Mouse (Mus musculus) heart, postnatal 10 days (tissue): Measurements from ENCODE around the gene Gcc2. TPM values are rescaled to one million over a fixed set of nuclear protein-coding genes. Genes with fewer than 3 reads are reported as not detected.
"Not testable (repeated sequence)": the region's sequence is repeated elsewhere in the genome, so short reads cannot be mapped to it uniquely, and the experiment has no call there.

Experiments used
- DNase-seq, 2 experiments: peaks; one replicate each; pipeline ENCODE4 v3.0.0; 2021
- intact Hi-C: fragments of 180-260 bp; cut with DNase I; formaldehyde crosslinking; loops from one replicate; pipeline ENCODE4 v1.15.1; 2025
- total RNA-seq, 2 experiments: library from RNA; stranded (reverse); gene quantifications; 2 replicates each; pipeline ENCODE4 v1.2.3; 2021

Gcc2 gene
- 10 to 100 TPM; 22.8 to 30.6 TPM for total RNA-seq

DNA sequence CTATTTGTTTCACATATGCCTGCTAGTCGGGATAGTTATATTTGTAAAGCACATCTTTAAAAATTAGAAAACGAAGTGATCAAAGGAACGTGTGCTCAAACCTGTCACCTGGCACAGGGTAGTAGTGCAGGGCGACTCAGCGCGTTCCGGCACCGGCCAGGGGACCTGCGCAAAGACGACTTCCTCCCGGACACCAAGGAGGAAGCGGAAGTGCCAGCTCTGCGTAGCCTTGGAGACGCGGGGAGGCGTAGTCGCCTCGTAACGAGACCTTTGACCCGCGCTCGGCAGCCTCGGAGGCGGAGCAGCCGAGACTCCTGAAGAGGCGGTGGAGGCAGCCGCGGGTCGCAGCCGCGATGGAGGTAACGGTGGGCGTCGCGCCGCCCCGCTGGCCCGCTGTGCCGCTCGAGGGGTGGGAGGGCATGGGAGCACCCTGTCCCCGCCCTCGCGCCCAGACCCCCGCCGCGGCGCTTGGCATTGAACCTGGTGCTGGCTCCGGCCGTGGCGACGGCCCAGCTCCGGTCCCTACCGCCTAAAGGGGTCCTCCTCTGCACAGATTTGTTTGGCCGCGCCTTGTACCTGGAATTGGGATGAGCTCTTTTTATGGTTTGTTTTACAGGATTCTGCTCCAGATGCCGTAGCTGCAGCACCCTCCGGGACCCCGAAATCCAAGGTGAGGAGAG is at the start of gene Gcc2:
Gcc2 (plus strand) TSS at position 285 of the 680 bp plus-strand sequence.
- intact Hi-C loops, result no loop called here
- peak; percentile 94 to 95 for DNase-seq

DNA sequence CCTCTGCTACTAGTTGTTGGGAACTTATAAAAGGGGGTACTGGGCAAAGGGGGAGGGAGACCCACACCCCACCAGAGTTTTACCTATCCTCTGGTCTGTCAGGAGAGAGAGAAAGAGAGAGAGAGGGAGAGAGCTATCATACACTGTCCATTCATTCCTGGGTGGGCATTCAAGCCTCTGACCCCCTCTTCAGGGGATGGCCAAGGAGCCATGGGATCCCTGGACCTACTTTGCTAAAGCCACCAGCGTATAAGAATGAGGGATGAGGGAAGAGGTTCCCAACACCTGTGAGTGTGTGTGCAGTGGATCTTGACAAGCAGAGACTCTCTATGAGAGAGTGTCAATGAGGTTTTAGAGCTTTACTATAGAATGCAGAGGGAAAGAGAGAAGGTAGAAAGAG is 49.3 kb upstream of the Gcc2 start:
- DNase-seq, result no peak
- intact Hi-C loops, result no loop called here

DNA sequence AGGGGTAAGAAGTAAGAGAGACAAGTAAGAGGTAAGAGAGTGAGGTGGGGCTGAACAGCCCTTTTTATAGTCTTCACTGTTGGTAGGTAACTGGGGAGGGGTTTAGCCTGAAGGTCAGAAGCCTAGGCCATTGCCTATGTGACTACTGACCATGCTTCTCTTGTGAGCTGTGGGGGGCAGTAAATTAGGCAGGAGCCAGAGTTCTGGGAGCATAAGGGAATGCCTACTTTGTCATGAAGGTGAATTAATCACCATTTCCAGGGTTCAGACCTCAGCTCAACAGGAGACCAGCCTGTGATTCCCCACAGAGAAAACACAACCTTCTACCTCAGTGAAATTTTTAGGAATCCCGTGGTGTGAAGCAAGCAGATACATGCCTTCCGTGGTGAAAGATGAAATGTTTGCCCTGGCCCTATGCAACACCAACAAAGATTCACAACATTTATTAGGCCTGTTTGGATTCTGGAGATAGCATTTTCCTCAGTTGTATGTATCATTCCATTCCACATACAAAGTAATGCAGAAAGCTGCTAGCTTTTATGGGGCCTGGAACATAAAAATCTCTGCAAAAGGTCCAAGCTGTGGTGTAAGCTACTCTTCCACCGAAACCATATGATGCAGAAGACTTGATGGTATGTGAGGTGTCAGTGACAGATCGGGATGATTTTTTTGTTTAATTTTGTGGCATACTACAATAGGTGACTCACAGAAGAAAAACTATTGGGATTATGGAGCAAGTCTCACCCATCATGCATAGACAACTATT is 48.5 kb upstream of the Gcc2 start:
- intact Hi-C loops, result no loop called here

DNA sequence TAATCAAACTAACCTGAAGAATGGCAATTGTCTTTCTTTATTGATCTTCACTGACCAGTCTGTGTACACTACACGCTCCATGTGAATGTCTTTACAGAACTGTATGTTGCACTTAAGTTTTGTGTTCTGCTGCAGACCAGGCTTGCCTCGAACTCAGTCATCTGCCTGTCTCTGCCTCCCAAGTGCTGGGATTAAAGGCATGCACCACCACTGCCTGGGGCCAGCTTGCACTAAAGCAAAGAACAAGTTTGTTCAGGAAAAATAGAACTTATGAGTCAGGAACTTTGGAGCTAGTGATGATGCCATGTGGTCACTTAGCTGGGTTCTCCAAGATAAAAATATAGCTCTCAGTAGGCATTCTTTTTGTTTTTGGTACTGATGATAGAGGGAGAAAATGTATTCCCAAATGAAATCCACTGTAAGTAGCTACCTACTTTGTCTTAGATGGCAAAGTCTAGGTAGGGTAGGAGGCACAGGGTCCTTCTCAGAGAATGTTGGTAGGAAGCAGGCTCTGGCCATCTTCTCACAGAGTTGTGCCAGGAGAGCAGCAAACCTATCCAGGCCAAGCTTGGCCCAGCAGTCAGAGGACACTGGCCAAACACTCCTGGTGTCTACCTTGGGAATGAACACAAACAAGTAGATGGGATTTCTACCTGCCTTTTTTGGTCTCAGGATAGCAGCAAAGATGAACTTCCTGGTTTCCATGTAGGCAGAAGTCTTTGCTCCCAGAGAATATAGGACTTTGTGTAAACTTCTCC is 45.4 kb upstream of the Gcc2 start:
- DNase-seq, result no peak
- intact Hi-C loops, result no loop called here

More for the DNA sequence above, 48.5 kb upstream of the Gcc2 start:
- no peak for DNase-seq

DNA sequence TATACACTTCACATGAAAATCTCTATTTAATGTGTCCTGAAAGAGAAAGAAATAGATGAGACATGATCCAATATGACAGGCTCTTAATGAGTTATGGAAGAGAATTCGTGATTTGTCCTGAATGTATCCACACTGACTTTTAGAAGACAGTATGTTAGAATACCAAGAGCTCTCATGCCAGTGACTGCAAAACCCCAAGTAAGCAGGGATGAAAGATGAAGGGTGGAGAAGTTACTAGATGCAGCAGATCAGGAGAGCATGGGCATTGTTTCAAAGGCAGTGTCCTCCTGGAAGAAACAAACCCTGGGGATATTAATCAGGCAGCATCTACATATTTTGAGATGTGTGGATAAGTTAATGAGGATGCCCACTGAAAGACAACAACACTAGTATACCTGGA is 44.8 kb upstream of the Gcc2 start:
- no peak for DNase-seq
- intact Hi-C loops, result no loop called here

DNA sequence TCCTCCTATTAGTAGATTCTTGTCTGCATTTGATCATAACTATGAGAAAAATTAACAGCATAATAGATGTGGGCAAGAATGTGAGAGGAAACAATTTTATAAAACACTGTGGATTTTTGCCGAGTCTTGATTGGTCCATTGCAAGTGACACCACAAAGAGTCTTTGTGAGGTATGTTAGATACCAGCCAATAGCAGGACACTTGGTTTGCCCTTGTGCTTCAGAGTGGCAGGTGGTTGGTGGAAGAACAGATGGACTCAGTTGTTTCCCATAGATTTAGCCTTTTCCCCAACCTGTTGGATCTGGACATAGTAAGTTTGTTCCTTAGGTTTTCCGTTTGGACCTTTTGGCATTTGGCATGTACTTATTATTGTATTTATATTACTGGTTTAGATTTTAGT is 44.1 kb upstream of the Gcc2 start:
- intact Hi-C loops, result no loop called here
- no peak for DNase-seq

DNA sequence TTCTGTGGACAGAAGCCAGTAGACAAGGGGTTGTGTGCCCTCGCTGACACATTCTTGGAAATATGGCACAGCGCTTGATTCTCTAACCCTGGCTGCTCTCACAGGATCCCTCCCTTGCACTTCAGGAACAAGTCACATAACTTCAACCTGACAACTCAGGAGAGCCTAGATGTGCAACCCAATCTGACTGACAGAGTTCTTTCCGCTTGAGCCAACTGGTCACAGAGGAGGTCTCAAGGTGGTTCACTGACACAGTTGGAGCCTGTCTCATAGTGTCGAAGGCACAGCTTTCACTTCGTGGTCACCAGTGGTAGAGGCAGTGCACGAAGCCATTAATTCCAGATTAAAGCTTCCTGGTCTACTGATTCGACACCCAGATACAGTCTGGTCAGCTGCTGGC is 43.1 kb upstream of the Gcc2 start:
- intact Hi-C loops, result no loop called here
- DNase-seq, result no peak

DNA sequence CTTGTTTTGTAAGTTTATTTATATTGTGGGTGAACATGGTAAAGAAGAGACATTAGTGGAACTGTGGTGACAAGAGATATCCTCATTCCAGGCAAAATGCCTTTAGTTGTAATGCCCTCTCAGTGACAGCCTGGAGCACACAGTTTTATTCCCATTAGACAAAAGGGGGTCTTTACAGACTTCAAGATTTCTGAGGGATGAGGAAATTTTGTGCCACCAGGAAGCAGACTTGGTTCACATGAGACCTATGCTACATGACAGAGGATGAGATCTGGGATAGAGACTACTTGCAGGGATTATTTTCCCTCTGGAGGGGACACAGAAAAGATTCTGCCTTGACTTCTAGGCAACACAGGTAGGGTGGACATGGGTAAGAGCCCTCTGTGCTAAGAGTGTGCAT is 40.8 kb upstream of the Gcc2 start:
- DNase-seq, result no peak
- intact Hi-C loops, result no loop called here

DNA sequence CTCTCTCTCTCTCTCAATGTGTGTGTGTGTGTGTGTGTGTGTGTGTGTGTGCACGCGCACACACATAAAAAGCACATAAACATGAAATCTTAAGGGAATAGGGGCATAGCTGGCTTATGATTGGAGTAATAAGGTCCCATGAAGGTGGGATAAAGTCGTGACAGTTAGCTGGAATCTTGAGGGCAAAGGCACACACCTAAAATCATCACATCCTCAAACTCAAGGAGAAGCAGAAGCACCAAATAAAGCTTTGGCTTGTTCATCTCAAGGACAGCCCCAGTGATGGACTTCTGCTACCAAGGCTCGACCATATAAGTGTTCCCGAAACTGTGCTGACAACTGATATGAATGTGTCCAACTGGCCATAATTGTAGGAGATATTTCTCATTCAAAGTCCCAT is 40.4 kb upstream of the Gcc2 start:
- intact Hi-C loops, result no loop called here
- no peak for DNase-seq

DNA sequence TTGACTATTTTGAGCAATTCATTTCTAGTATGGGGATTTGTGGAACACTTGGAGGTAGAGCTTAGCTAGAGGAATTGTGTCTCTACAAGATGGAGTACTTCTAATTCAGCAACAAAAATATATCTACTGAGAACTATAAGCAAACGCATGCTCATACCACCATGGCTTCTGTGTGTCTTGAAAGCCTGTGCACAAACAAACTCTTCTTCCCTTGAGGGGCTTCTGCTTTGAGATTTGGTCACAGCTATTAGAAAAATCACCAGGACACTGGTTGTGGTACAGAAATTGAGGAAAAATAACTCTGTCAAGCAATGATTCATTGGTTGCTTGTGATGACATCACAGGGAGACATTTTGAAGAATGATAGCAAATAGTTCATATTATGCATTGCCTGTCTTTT is 39.9 kb upstream of the Gcc2 start:
- no peak for DNase-seq
- intact Hi-C loops, result no loop called here

DNA sequence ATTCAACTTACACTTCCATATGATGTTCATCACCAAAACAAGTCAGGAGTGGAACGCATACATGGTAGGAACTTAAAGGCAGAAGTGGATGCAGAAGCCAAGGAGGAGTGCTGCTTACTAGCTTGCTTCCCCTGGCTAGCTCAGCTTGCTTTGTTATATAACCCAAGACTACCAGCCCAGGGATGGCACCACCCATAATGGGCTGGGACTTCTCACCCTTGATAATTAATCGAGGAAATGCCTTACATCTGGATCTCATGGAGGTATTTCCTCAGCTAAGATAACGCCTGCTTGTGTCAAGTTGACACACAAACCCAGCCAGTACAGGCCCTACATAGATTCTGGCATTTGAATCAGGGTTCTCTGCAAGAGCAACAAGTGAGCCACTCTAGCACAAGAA is 37.9 kb upstream of the Gcc2 start:
- intact Hi-C loops, result loop anchor here (2.0 kb wide), 1 partner anchor 777 kb away; no protein-coding TSS in a partner anchor
- DNase-seq, result no peak

DNA sequence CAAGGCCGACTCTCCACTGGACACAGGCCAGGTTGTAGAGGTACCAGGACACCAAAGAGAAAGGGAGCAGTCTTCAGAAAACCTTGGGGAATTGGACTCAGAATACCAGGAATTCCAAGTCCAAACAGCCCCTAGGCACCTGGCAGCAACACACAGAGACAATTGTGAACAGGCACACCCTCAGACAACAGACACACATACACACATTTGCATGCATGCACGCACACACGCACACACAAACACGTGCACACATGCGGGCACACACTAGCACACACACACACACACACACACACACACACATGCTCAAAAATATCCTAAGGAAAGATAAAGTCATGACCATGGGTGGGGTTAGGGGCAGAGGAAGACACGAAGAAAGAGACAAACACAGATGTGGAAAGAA is 34.6 kb upstream of the Gcc2 start:
- intact Hi-C loops, result no loop called here
- DNase-seq, result no peak

DNA sequence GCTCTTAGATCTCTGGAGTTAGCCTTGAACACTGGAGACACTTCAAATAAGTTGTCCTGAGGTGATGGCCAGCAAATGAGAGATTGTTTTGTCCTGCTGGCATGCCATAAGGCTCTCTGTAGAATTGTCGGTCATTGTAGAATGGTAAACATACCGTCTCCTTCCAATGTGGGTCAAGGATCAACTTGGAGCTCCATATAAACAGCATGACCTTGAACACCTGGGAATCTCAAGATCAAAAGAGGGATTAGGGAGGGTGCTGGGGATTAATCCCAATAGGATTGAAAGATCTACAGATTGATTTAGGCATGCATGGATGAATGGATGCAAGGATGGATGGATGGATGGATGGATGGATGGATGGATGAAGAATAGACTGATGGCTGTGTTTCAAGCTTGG is 33.7 kb upstream of the Gcc2 start:
- intact Hi-C loops, result not testable (repeated sequence)
- DNase-seq, result peak; percentile 49 to 50

DNA sequence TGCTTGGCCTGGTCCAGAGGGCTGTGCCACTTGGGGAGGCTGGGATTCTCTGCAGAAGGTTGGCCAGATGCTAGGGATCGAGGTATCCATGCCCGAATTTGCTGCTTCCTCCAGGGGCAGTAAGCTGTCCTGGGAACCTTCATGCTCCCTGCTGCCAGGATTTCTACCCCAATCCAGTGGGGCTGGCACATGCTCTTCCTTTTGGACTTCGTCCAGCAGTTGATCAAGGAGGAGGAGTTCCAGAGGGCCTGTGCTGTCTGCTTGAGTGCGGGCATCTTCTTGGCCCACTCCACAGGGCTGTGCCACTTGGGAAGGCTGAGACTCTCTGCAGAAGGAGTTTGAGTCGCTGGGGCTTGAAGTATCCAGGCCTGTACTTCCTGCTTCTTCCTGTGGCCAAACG is 32.1 kb upstream of the Gcc2 start:
- DNase-seq, intact Hi-C loops: not testable (repeated sequence)

DNA sequence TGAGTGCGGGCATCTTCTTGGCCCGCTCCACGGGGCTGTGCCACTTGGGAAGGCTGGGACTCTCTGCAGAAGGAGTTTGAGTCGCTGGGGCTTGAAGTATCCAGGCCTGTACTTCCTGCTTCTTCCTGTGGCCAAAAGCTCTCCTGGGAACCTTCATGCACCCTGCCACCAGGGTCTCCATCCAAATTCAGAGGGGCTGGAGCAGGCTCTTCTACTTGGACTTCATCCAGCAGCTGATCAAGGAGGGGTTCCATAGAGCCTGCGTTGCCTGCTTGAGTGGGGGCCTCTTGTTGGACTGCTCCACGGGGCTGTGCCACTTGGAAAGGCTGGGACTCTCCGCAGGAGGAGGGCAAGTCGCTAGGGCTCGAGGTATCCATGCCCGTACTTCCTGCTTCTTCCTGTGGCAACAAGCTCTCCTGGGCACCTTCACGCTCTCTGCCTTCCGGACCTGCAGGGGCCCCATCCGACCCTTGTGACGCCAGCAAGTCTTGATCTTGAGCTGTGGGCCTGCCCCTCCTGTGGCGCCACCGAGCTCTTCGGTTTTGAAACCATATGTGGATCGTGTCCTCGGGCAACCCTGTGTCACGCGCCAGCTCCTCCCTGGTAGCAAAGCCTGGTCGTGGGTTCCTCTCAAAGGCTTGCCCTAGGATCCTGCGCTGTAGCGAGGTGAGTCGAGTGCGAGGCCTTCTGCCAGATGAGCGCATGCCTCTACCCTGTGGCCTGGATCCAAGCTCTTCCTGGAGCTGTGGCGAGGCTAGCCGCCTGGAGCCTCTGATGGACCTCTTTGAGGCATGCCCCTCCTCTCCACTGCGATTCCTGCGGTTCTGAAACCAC is 31.1 kb upstream of the Gcc2 start:
- intact Hi-C loops, result not testable (repeated sequence)
- DNase-seq, result peak; percentile 55 to 58

DNA sequence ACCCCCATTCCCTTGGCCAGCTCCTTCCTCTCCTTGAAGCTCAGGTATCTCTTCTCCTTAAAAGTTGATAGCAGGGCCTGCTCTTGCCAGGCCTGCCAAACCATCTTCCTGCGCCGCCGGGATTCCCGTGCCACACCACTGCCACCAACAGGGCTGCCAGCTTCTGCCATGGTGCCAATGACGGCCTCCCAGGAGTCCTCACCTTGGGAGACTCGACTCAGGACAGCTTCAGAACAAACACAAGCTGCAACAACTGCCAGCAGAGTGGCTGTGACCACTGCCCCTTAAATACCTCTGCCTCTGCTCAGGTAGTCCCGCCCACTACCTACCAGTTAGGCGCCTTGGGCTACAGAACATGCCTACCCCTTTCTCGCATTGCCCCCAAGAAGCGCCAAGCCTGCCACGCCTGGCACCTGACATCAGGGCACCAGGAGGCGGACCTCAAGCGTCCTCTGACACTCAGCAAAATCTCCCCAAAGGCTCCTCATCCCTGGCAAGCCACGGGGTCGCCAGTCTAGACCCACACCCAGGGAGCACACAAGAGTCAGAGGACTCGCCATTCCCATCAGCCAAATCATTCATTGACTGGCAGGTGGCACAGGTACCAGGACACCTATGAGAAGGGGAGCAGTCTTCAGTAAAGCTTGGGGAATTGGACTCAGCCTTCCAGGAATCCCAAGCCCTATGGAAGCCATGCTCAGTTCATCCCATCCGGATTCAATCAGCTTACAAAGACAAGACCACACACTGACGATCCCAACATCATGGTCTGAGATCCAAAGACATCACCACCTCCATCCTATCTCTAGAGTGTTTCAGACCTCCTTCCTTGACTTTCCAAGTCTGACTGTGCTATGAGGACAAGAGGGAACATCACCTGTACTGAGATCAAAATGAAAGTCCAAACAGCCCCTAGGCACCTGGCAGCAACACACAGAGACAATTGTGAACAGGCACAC is 30.2 kb upstream of the Gcc2 start, which contains the start of gene AW822073:
AW822073 (minus strand) TSS at position 104 of the 959 bp plus-strand sequence.
- DNase-seq, intact Hi-C loops: not testable (repeated sequence)

DNA sequence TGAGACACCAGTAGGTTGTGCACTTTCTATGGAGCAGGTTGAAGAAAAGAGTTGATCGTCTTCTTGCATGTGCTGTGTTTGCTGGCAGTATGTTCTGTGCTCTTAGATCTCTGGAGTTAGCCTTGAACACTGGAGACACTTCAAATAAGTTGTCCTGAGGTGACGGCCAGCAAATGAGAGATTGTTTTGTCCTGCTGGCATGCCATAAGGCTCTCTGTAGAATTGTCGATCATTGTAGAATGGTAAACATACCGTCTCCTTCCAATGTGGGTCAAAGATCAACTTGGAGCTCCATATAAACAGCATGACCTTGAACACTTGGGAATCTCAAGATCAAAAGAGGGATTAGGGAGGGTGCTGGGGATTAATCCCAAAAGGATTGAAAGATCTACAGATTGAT is 28.9 kb upstream of the Gcc2 start:
- intact Hi-C loops, DNase-seq: not testable (repeated sequence)

DNA sequence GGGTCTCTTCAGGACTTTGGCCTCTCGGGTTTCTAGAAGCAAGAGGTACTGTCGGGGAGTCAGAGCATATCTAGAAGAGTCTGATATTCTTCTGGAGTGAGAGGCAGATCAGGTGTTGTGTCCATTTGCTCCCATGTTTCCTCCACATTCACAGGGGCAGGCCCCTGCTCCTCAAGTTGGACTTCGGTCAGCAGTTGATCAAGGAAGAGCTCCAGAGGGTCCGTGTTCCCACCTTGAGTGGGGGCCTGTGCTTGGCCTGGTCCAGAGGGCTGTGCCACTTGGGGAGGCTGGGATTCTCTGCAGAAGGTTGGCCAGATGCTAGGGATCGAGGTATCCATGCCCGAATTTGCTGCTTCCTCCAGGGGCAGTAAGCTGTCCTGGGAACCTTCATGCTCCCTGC is 27.5 kb upstream of the Gcc2 start:
- intact Hi-C loops, DNase-seq: not testable (repeated sequence)

DNA sequence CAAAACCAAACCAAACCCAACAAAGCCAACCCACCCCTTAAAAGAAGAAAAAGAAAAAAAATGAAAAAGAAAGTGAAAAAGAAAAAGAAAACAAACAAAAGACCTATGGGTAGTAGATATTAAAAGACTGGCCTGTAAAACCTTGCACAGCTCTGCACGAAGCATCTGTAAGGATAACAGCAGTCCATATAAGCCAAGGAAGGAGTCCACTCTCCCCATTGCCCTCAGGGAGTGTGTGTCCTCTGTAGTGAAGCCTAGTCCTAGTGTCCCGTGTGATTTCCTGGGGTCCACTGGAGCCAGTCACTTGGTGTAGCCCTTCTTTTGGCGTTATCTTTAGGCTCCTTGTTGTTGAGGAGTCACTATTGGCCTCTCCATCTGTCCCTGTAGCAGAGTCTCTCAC is 25.3 kb upstream of the Gcc2 start:
- DNase-seq, intact Hi-C loops: not testable (repeated sequence)
